Mouse (Mus musculus): ENCODE results near the gene Nol12. TPM values are rescaled to one million over a fixed set of nuclear protein-coding genes. Genes with fewer than 3 reads are reported as not detected.
A peak's percentile ranks its signal among the peaks of the same experiment; 100 is the strongest.

Nol12 gene
- total and polyA plus RNA-seq, 3 experiments, result 13.7 to 91.1 (median 33.2) TPM

- TF ChIP-seq ZMIZ1 (IDR thresholded peaks at IDR 0.05; ENCODE audit: low read depth, low read length), result no peak
- TF ChIP-seq USF1 (IDR thresholded peaks at IDR 0.05; ENCODE audit: low read depth, low read length), result no peak
- TF ChIP-seq NELFE (IDR thresholded peaks at IDR 0.05; ENCODE audit: low read depth, low read length), result no peak; the same call in 1 of the 2 replicates
- TF ChIP-seq SMC3 (IDR thresholded peaks at IDR 0.05; ENCODE audit: low read depth, low read length), result peak; percentile 71
- peak; percentile 87 to 97 for TF ChIP-seq CTCF (conservative IDR thresholded peaks at IDR 0.05 in 1 of 2, IDR thresholded peaks at IDR 0.05 in 1 of 2; ENCODE audit: low read depth in 2 of 2, low read length in 2 of 2)
- peak; percentile 39; the same call in 1 of the 2 replicates for TF ChIP-seq MEF2A (IDR thresholded peaks at IDR 0.05; ENCODE audit: borderline replicate concordance, low read depth, low read length)
- peak; percentile 53 for TF ChIP-seq POLR2A (IDR thresholded peaks at IDR 0.05; ENCODE audit: low read depth, low read length)
- no peak; the same call in 1 of the 2 replicates for TF ChIP-seq ZKSCAN1 (IDR thresholded peaks at IDR 0.05; ENCODE audit: borderline replicate concordance, low read depth, low read length)
- TF ChIP-seq EP300 (IDR thresholded peaks at IDR 0.05; ENCODE audit: low read length), result no peak
- no peak; the same call in 1 of the 2 replicates for TF ChIP-seq ZC3H11A (IDR thresholded peaks at IDR 0.05; ENCODE audit: low read depth, low read length)
Observed at GRCm38 (mm10) chr15:78903243-78903642, 31.5 kb upstream of the Nol12 start (continued).

GRCm38 (mm10) chr15:78908399-78908798 is 26.3 kb upstream of the Nol12 start:
- peaks cover 79 to 99% of the 10 kb centered on the region in 2 experiments for H3K36me3 ChIP-seq (replicated peaks in 1 of 2; ENCODE audit: control insufficient read depth in 1 of 2, insufficient read depth in 1 of 2, low read length in 1 of 2)
- peaks cover 2 to 12% of the 10 kb centered on the region in 2 experiments for H3K4me1 ChIP-seq (ENCODE audit: control insufficient read depth in 1 of 2, insufficient read depth in 2 of 2)
- no peaks in the 10 kb centered on the region for H3K27me3 ChIP-seq (replicated peaks)
- no peaks in the 10 kb centered on the region for H3K79me2 ChIP-seq (replicated peaks; ENCODE audit: control insufficient read depth, extremely low read depth, insufficient read depth, poor library complexity, severe bottlenecking)
- no peak overlapping the region for H3K4me3 ChIP-seq (replicated peaks in 1 of 3; ENCODE audit: low read depth in 2 of 3, low read length in 2 of 3, poor library complexity in 1 of 3)
- DNase-seq (ENCODE audit: extremely low read depth), result no peak
- in situ Hi-C loops (cut with MboI; ENCODE audit: low pct_ligation_motif_present, low pct_unique_long_range_greater_than_20kb, low sequenced_read_pairs) (loop anchor here (5.0 to 25.0 kb wide), 2 partner anchors 39 to 429 kb away; partner anchors contain the start of genes Maff, Pla2g6 and Triobp), dilution Hi-C loops (cut with MboI; ENCODE audit: extremely low pct_ligation_motif_present, extremely low pct_unique_long_range_greater_than_20kb, low sequenced_read_pairs) (no loop called here)
- TF ChIP-seq ELF1 (IDR thresholded peaks at IDR 0.05; ENCODE audit: low read depth, low read length) (no peak), SMC3 (IDR thresholded peaks at IDR 0.05; ENCODE audit: low read depth, low read length) (no peak), ZKSCAN1 (IDR thresholded peaks at IDR 0.05; ENCODE audit: borderline replicate concordance, low read depth, low read length) (no peak), EP300 (IDR thresholded peaks at IDR 0.05; ENCODE audit: low read length) (no peak), USF1 (IDR thresholded peaks at IDR 0.05; ENCODE audit: low read depth, low read length) (no peak), POLR2AphosphoS2 (IDR thresholded peaks at IDR 0.05; ENCODE audit: low read depth, low read length) (no peak), JUN (IDR thresholded peaks at IDR 0.05; ENCODE audit: insufficient read depth, low read depth, low read length) (no peak), TBP (conservative IDR thresholded peaks at IDR 0.05; ENCODE audit: low read depth, low read length) (no peak), GABPA (IDR thresholded peaks at IDR 0.05; ENCODE audit: insufficient replicate concordance, low read depth, low read length) (no peak), JUND (conservative IDR thresholded peaks at IDR 0.05; ENCODE audit: low read depth, low read length) (no peak)
- no peak overlapping the region for H3K9ac ChIP-seq (ENCODE audit: insufficient read depth, low read depth)
- no peak overlapping the region for H3K27ac ChIP-seq (ENCODE audit: insufficient read depth, low read depth)
- H3K9me3 ChIP-seq (replicated peaks; ENCODE audit: low read length), result peaks cover 1% of the 10 kb centered on the region
- no peak overlapping the region for H3K4me2 ChIP-seq (ENCODE audit: insufficient read depth, low read depth, poor library complexity, severe bottlenecking)

- Histone ChIP-seq H3K27ac (ENCODE audit: insufficient read depth, low read depth) (no peak overlapping the region), H3K4me2 (ENCODE audit: insufficient read depth, low read depth, poor library complexity, severe bottlenecking) (no peak overlapping the region), H3K9ac (ENCODE audit: insufficient read depth, low read depth) (no peak overlapping the region), H3K4me1 (ENCODE audit: control insufficient read depth in 1 of 2, insufficient read depth in 2 of 2) (peaks cover 0 to 7% of the 10 kb centered on the region in 2 experiments; a peak in 2 of 4 replicates), H3K36me3 (replicated peaks in 1 of 2; ENCODE audit: control insufficient read depth in 1 of 2, insufficient read depth in 1 of 2, low read length in 1 of 2) (peaks cover 76 to 99% of the 10 kb centered on the region in 2 experiments), H3K27me3 (replicated peaks) (no peaks in the 10 kb centered on the region), H3K9me3 (replicated peaks; ENCODE audit: low read length) (peaks cover 7% of the 10 kb centered on the region), H3K4me3 (replicated peaks in 1 of 3; ENCODE audit: low read depth in 2 of 3, low read length in 2 of 3, poor library complexity in 1 of 3) (no peak overlapping the region), H3K79me2 (replicated peaks; ENCODE audit: control insufficient read depth, extremely low read depth, insufficient read depth, poor library complexity, severe bottlenecking) (no peaks in the 10 kb centered on the region)
- dilution Hi-C loops (cut with MboI; ENCODE audit: extremely low pct_ligation_motif_present, extremely low pct_unique_long_range_greater_than_20kb, low sequenced_read_pairs) (no loop called here), in situ Hi-C loops (cut with MboI; ENCODE audit: low pct_ligation_motif_present, low pct_unique_long_range_greater_than_20kb, low sequenced_read_pairs) (loop anchor here (5.0 to 25.0 kb wide), 2 partner anchors 38 to 428 kb away; partner anchors contain the start of genes Maff, Pla2g6 and Triobp)
- no peak for TF ChIP-seq KAT2A (IDR thresholded peaks at IDR 0.05; ENCODE audit: insufficient replicate concordance, low read length)
- no peak for TF ChIP-seq UBTF (IDR thresholded peaks at IDR 0.05; ENCODE audit: low read depth, low read length)
- no peak for TF ChIP-seq ZMIZ1 (IDR thresholded peaks at IDR 0.05; ENCODE audit: low read depth, low read length)
- TF ChIP-seq POLR2A (IDR thresholded peaks at IDR 0.05; ENCODE audit: low read depth, low read length), result no peak
- TF ChIP-seq SMC3 (IDR thresholded peaks at IDR 0.05; ENCODE audit: low read depth, low read length), result no peak
- TF ChIP-seq CHD1 (IDR thresholded peaks at IDR 0.05; ENCODE audit: low read depth, low read length), result no peak
- no peak for TF ChIP-seq SIN3A (IDR thresholded peaks at IDR 0.05; ENCODE audit: low read length)
- no peak for TF ChIP-seq MXI1 (IDR thresholded peaks at IDR 0.05; ENCODE audit: low read depth, low read length)
- DNase-seq (ENCODE audit: extremely low read depth), result no peak
Observed at GRCm38 (mm10) chr15:78908982-78909381, 25.8 kb upstream of the Nol12 start.
